Mouse (Mus musculus) liver, embryonic 14.5 days (tissue): ENCODE measurements around the gene BC049715.

ENCODE experiments used
- CTCF ChIP-seq: IDR thresholded peaks from 2 replicates; pipeline ENCODE4 v1.5.1; 2016; ENCODE audit warnings: antibody characterized with exemption, low read depth, control low read depth
- EP300 ChIP-seq: IDR thresholded peaks from 2 replicates; pipeline ENCODE4 v1.6.1; 2016; ENCODE audit warnings: antibody characterized with exemption, low read depth

GRCm38 (mm10) chr6:136792884-136793758 is 34.3 kb upstream of the BC049715 start:
- TF ChIP-seq CTCF (no peak), EP300 (no peak)
